ENCODE assay signal across 8 mouse cellular contexts in the genomic region with DNA sequence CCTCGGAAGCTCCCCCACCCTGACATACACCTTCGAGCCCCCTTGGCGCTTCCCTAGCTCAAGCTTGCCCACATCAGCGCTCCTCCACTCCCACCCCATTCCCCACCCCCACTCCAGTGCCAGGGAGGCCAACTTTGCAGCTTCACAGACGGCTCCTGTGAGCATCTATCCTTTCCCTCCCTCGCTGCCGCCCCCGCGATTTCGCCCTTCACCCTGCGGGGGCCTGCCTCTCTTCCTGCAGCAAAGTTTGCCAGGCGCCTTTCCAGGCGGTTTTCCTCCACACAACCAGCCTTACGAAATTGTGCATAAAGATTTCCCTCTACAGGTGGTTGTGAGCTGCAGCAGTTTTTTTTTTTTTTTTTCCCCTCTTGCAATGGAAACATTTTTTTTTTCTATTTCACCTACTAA.
DNase-seq lines count a peak whose midpoint lies in the region; ATAC-seq and TF ChIP-seq lines count a peak whose summit lies in the region.

No protein-coding gene starts in this region.

- no peaks in the 10 kb centered on the region for H3K9me3 ChIP-seq in ES-Bruce4 (replicated peaks; ENCODE audit: control insufficient read depth, insufficient read depth, low read length, poor library complexity, severe bottlenecking)
- H3K9me3 ChIP-seq in embryonic facial prominence, embryonic 14.5 days (ENCODE audit: control insufficient read depth, low read length), result no peaks in the 10 kb centered on the region
- no peaks in the 10 kb centered on the region for H3K9me3 ChIP-seq in intestine, postnatal 0 days (ENCODE audit: control insufficient read depth)

- no peak for TF ChIP-seq EP300 in heart, adult 2 months (IDR thresholded peaks at IDR 0.05; ENCODE audit: insufficient read depth, low read depth, low read length)
- no peak for TF ChIP-seq EP300 in ES-Bruce4 (IDR thresholded peaks at IDR 0.05; ENCODE audit: insufficient read depth, low read depth, low read length)

- DNase-seq in heart, adult 2 months, result peak in 1 of 2 experiments; percentile 18
- DNase-seq in heart, postnatal 36 days, result no peak
- peak; percentile 57 for DNase-seq in embryonic facial prominence, embryonic 14.5 days (ENCODE audit: low spot score)
- no peak for DNase-seq in spleen, adult 12 weeks (ENCODE audit: low spot score)
- no peak for DNase-seq in spleen, postnatal 14 days (ENCODE audit: low spot score in 2 of 2)

- ATAC-seq in embryonic facial prominence, embryonic 14.5 days (ENCODE audit: low read depth), result no peak
- no peak for ATAC-seq in intestine, postnatal 0 days

- no peak overlapping the region for H3K9ac ChIP-seq in heart, adult 2 months (ENCODE audit: low read depth, low read length)
- 0 out of 2 replicates have a peak overlapping the region, but pooled peaks have one; percentile 15 for H3K9ac ChIP-seq in ES-Bruce4 (ENCODE audit: low read depth, poor library complexity, severe bottlenecking)
- peak overlapping the region; percentile 41; the same call in 1 of the 2 replicates for H3K9ac ChIP-seq in embryonic facial prominence, embryonic 14.5 days (ENCODE audit: low read depth, low read length)
- H3K9ac ChIP-seq in intestine, postnatal 0 days (ENCODE audit: low read depth, low read length), result no peak overlapping the region

- H3K4me1 ChIP-seq in heart, adult 2 months (ENCODE audit: control insufficient read depth, insufficient read depth, low read length), result peaks cover 4% of the 10 kb centered on the region
- no peaks in the 10 kb centered on the region for H3K4me1 ChIP-seq in ES-Bruce4 (ENCODE audit: control insufficient read depth, insufficient read depth, low read length)
- peaks cover 28% of the 10 kb centered on the region for H3K4me1 ChIP-seq in embryonic facial prominence, embryonic 14.5 days (ENCODE audit: control insufficient read depth, insufficient read depth, low read length)
- no peaks in the 10 kb centered on the region for H3K4me1 ChIP-seq in intestine, postnatal 0 days (replicated peaks; ENCODE audit: control insufficient read depth, insufficient read depth, low read length)

- H3K4me2 ChIP-seq in embryonic facial prominence, embryonic 14.5 days (ENCODE audit: low read depth, low read length), result peak overlapping the region; percentile 68
- peak overlapping the region; percentile 40 for H3K4me2 ChIP-seq in intestine, postnatal 0 days (replicated peaks; ENCODE audit: low read depth)
- H3K4me2 ChIP-seq in myocyte (ENCODE audit: low read depth), result peak overlapping the region; percentile 53

- no peak for TF ChIP-seq POLR2A in heart, adult 2 months (IDR thresholded peaks at IDR 0.05; ENCODE audit: insufficient read depth, low read depth, low read length)
- TF ChIP-seq POLR2A in ES-Bruce4 (IDR thresholded peaks at IDR 0.05; ENCODE audit: insufficient read depth, low read length) (no peak), myocyte (IDR thresholded peaks at IDR 0.05; ENCODE audit: insufficient read length, low read depth) (no peak)

- no peaks in the 10 kb centered on the region for H3K79me2 ChIP-seq in heart, adult 2 months (replicated peaks; ENCODE audit: control insufficient read depth, insufficient read depth, low read length)
- no peaks in the 10 kb centered on the region for H3K79me2 ChIP-seq in myocyte (ENCODE audit: control insufficient read depth, insufficient read depth)

- H3K27me3 ChIP-seq in heart, adult 2 months (ENCODE audit: control insufficient read depth, insufficient read depth, low read length), result no peaks in the 10 kb centered on the region
- no peaks in the 10 kb centered on the region for H3K27me3 ChIP-seq in ES-Bruce4 (ENCODE audit: control insufficient read depth, insufficient read depth, low read length, poor library complexity, severe bottlenecking)
- peaks cover 10% of the 10 kb centered on the region; the same call in 1 of the 2 replicates for H3K27me3 ChIP-seq in embryonic facial prominence, embryonic 14.5 days (replicated peaks; ENCODE audit: control insufficient read depth, insufficient read depth, low read length)
- H3K27me3 ChIP-seq in intestine, postnatal 0 days (replicated peaks; ENCODE audit: control insufficient read depth, insufficient read depth, low read length), result peaks cover 15% of the 10 kb centered on the region; the same call in 1 of the 2 replicates
- peaks cover 4% of the 10 kb centered on the region for H3K27me3 ChIP-seq in myocyte (ENCODE audit: control insufficient read depth, insufficient read depth, insufficient read length)

- no peak overlapping the region for H3K27ac ChIP-seq in heart, adult 2 months
- H3K27ac ChIP-seq in ES-Bruce4 (ENCODE audit: insufficient read depth, low read length), result no peak overlapping the region
- no peak overlapping the region for H3K27ac ChIP-seq in embryonic facial prominence, embryonic 14.5 days (replicated peaks; ENCODE audit: low read depth, low read length)
- no peak overlapping the region for H3K27ac ChIP-seq in intestine, postnatal 0 days (ENCODE audit: low read depth, low read length)

- intact Hi-C loops in heart, adult 2 months (cut with DNase I), result no loop called here
- intact Hi-C loops in heart, postnatal 36 days (cut with DNase I), result no loop called here

- H3K4me3 ChIP-seq in heart, adult 2 months, result no peak overlapping the region
- peak overlapping the region; percentile 21; the same call in 1 of the 2 replicates for H3K4me3 ChIP-seq in ES-Bruce4 (ENCODE audit: low read depth, low read length)
- peak overlapping the region; percentile 32 for H3K4me3 ChIP-seq in embryonic facial prominence, embryonic 14.5 days (ENCODE audit: low read depth, low read length)
- peak overlapping the region; percentile 16 for H3K4me3 ChIP-seq in intestine, postnatal 0 days (ENCODE audit: low read depth, low read length)
- no peak overlapping the region for H3K4me3 ChIP-seq in myocyte

- H3K36me3 ChIP-seq in heart, adult 2 months (ENCODE audit: control insufficient read depth, insufficient read depth, low read length), result no peaks in the 10 kb centered on the region
- no peaks in the 10 kb centered on the region for H3K36me3 ChIP-seq in ES-Bruce4 (ENCODE audit: control insufficient read depth, insufficient read depth, low read length, poor library complexity, severe bottlenecking)
- no peaks in the 10 kb centered on the region for H3K36me3 ChIP-seq in embryonic facial prominence, embryonic 14.5 days (ENCODE audit: control insufficient read depth, insufficient read depth, low read length)
- H3K36me3 ChIP-seq in intestine, postnatal 0 days (ENCODE audit: control insufficient read depth, insufficient read depth), result no peaks in the 10 kb centered on the region
- no peaks in the 10 kb centered on the region for H3K36me3 ChIP-seq in myocyte (ENCODE audit: control insufficient read depth, insufficient read depth)

- peak; percentile 46 for TF ChIP-seq CTCF in heart, adult 2 months (IDR thresholded peaks at IDR 0.05)
- no peak for TF ChIP-seq CTCF in ES-Bruce4 (IDR thresholded peaks at IDR 0.05; ENCODE audit: low read depth, low read length)
- TF ChIP-seq CTCF in intestine, postnatal 0 days (IDR thresholded peaks at IDR 0.05; ENCODE audit: low read depth), result peak; percentile 31; the same call in 1 of the 2 replicates

- no peak overlapping the region for H3ac ChIP-seq in myocyte (ENCODE audit: control insufficient read depth, insufficient read length)

- WGBS in heart, adult 2 months, result 1% methylated on average over 14 of the region's 14 CpGs
- WGBS in embryonic facial prominence, embryonic 14.5 days, result 3% methylated on average over 13 of the region's 14 CpGs
- WGBS in intestine, postnatal 0 days, result 0% methylated on average over 14 of the region's 14 CpGs

TF ChIP-seq in myocyte, 11 proteins besides CTCF, POLR2A, EP300 and RAD21:
- TF ChIP-seq MAX (IDR thresholded peaks at IDR 0.05; ENCODE audit: low read depth), result no peak
- no peak for TF ChIP-seq MYOD1 (IDR thresholded peaks at IDR 0.05; ENCODE audit: control insufficient read depth in 1 of 3, insufficient read length in 2 of 3, low read depth in 2 of 3)
- no peak for TF ChIP-seq POLR2AphosphoS2 (IDR thresholded peaks at IDR 0.05; ENCODE audit: insufficient read length, low read depth)
- no peak for TF ChIP-seq TCF3 (IDR thresholded peaks at IDR 0.05; ENCODE audit: insufficient read length, low read depth)
- no peak for TF ChIP-seq MYOG (IDR thresholded peaks at IDR 0.05; ENCODE audit: control insufficient read depth in 1 of 3, insufficient read depth in 1 of 3, insufficient read length in 2 of 3, low read depth in 2 of 3)
- TF ChIP-seq TCF12 (IDR thresholded peaks at IDR 0.05; ENCODE audit: insufficient read depth, poor library complexity, severe bottlenecking), result no peak
- TF ChIP-seq REST (IDR thresholded peaks at IDR 0.05; ENCODE audit: insufficient read depth, insufficient read length), result no peak
- no peak for TF ChIP-seq CEBPB (IDR thresholded peaks at IDR 0.05; ENCODE audit: insufficient read depth, poor library complexity, severe bottlenecking)
- no peak for TF ChIP-seq USF1 (IDR thresholded peaks at IDR 0.05; ENCODE audit: low read depth)
- TF ChIP-seq SRF (IDR thresholded peaks at IDR 0.05; ENCODE audit: control insufficient read depth, insufficient read length, low read depth), result no peak
- TF ChIP-seq E2F4 (IDR thresholded peaks at IDR 0.05; ENCODE audit: insufficient read depth), result no peak

Comparison
In these comparisons a context has a peak if more than half of its experiments do, and no peak if none do; other contexts are left out.
1. H3K4me3 ChIP-seq: peak in ES-Bruce4 (single experiment), embryonic facial prominence, embryonic 14.5 days (single experiment) and intestine, postnatal 0 days (single experiment); none in heart, adult 2 months (single experiment) and myocyte (single experiment).
2. H3K9ac ChIP-seq: peak in ES-Bruce4 (single experiment) and embryonic facial prominence, embryonic 14.5 days (single experiment); none in heart, adult 2 months (single experiment) and intestine, postnatal 0 days (single experiment).
3. Peak in every context shown above with its lines, with median percentiles within 50 percentile points of each other: H3K4me2 ChIP-seq.